Mouse (Mus musculus) skeletal muscle tissue, adult 2 months (tissue): ENCODE data around the gene 1700113H08Rik.

Source experiments
- DNase-seq: peaks from one replicate; pipeline ENCODE4 v3.0.0-alpha.2; 2012; ENCODE audit warnings: low read depth, low spot score

Gene 1700113H08Rik

DNA sequence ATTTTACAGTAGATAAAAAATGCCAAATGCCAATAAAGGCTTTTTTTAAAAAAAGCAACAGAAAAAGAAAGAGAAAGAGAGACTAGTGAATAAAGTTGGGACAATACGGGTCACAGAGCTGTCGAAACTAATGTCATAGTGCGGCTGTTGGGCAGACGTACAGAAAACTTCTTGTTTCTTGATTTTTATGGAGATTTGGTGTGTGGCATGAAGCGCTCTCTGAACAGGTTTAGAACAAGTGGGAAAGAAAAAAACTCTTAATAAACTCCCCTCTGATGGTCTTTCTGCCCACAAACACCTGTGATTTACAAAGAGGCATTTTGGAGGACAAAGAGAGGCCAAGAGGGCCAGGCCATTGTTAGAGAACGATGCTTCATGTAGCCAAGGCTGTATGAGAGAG is 1.6 kb downstream of the 1700113H08Rik start:
- no peak for DNase-seq

DNA sequence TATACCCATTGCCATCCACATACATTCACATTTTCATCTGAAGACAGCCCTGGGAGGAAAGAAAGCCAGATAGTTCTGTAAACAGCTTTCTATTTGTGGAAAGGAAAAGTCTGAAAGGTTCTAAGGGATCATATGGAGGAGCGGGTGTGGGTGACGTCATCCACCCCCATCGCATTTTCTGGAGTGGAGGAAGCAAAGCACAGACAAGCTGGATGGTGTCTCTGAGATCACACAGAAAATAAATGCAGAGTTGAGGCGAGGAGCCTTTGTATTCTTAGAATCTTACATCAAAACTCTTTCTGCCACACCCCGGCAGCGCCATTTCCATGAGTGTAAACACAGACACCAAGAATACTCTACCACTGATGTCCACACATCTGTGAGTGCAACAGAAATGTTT is 26.4 kb downstream of the 1700113H08Rik start:
- DNase-seq, result no peak

DNA sequence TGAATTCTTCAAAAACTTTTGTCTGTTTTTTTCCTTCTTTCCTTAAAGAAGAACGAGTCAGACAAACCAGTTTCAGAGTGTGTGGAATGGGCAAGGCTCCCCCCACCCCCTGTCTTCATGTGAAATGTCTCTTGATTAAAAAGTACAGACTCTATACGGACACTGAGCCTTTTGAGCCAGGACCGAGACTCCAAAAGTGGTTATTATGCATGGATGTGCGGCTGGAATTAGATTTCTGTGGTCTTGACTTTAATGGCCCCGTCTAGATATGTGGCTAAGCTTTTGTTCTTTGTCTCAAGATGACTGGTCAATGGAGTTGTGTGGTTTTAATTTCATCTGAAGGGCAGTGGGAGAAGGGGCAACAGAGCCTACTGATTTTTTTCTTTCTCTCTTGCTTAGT is 29.8 kb downstream of the 1700113H08Rik start:
- DNase-seq, result no peak

DNA sequence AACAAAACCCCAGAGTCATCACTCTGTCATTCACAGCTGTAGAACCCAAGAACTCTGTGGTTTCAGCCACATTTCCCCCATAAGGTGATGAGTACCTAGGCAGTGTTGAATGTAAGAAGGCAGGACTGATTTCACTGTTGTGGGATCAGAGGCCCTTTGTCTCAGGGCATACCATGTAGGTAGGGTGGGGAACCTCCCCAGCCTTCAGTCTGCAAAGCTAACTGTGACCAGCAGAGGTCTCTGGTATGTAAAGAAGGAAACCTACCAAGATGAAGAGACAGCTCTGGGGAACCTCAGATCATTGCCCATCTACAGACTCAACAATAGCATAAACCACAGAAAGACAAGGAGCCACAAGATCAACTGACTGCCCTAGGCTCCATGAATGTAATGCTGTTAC is 36.4 kb downstream of the 1700113H08Rik start:
- DNase-seq, result no peak

DNA sequence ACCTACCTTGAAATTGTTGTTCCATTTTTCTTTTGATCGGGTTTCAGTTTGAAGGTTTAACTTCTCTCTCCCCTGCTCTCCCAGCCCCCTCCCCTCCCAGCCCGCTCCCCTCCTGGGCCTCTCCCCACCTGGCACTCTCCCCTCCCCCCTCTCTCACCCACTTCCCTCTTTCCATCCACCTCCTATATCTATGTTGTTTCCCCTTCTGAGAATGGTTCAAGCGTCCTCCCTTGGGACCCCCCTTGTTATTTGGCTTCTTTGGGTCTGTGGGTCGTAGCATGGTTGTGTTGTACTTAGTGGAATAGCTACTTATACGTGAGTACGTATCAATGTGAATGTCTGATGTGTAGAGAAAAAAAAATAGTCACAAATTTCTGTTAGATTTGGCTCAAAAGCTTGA is 40.9 kb downstream of the 1700113H08Rik start:
- no peak for DNase-seq

- no peak for DNase-seq
Observed at GRCm38 (mm10) chr10:87100668-87101067, 42.8 kb downstream of the 1700113H08Rik start.

DNA sequence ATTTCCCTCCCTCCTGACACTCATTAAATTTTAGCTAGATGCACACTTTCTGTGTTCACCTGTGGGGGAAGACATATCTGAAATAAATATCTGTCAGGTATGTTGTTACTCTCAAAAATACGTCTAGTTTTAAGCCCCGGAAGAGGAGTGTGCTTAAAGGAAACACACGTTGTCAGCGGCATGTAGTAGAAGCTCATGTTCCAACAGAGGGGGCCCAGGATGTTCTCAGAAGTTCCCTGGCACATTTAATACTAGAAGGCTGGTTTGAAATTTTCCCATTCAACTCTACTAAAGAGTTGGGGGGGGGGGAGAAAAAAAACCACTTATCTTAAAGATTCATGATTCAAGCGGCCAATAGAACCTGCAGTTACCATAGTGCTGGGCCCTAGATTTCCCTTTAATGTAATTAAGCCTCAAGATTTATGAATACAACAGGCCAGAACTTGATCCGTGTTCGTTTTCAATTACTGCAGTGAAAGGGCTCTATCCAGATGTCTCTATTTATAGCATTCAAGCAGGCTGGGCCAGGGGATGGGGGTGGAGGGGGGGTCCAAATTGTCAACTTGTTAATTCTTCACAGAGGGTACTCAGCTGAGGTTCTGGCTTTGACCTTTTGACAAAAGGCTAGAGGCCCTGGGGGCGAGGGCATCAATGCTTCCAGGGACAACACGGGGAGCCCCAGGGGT is 43.6 kb downstream of the 1700113H08Rik start:
- DNase-seq, result no peak

- no peak for DNase-seq
Observed at GRCm38 (mm10) chr10:87101951-87102320, 44.1 kb downstream of the 1700113H08Rik start.

GRCm38 (mm10) chr10:87102455-87102854 is 44.6 kb downstream of the 1700113H08Rik start:
- DNase-seq, result no peak

DNA sequence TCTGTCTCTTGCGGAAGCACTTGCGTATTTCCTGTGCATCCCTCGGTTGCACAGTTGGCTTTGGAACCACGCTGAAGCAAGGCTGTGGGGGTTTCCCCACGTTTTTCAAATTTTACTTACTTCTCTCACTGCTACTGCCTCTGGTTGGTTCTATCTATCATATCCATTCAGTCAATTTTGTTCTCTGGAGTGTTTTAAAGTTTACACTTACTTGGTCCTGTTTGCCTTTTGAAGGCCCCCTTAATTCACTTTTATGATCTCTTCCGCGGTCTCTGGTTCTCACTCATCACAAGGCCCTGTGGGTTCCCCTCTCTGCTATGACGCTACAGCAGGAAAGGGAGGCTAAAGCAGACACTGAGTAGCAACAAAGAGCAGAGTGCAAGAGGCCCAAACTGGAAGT is 45.4 kb downstream of the 1700113H08Rik start:
- no peak for DNase-seq

DNA sequence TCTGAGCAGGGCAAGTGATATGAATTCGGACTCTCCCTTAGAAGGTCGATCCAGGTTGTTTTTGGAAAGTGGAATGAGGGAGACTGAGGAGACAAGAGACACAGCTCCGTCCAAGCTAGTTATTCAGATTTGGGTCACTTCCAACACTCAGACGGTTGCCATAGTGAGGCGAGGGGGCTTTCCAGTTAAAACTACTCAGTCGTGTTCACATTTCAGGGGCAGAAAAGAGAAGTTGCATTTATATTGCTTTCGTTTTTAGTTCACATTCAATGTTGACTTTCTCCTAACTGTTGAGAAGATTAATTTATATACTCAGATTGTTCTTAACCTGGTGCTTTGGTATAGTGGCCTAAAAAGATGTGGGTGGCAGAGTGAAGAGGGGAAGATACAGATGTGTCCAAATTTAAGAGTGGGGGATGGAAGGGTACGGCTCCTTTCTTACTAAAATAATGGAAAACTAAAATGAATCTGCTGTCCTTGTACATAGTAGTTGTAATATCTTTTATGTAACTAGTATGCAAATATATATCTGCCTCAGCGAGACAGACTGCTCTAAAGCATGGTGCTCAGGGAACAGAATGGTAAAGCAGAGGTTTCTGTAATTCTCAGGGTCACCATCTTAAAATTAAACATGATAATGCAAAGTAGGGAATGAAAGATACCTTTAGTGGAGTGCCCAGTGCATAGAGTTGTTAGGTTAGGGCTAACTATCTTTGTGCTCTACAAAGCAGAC is 49.9 kb downstream of the 1700113H08Rik start:
- DNase-seq, result no peak

GRCm38 (mm10) chr10:87108333-87108732 is 50.5 kb downstream of the 1700113H08Rik start:
- DNase-seq, result no peak

DNA sequence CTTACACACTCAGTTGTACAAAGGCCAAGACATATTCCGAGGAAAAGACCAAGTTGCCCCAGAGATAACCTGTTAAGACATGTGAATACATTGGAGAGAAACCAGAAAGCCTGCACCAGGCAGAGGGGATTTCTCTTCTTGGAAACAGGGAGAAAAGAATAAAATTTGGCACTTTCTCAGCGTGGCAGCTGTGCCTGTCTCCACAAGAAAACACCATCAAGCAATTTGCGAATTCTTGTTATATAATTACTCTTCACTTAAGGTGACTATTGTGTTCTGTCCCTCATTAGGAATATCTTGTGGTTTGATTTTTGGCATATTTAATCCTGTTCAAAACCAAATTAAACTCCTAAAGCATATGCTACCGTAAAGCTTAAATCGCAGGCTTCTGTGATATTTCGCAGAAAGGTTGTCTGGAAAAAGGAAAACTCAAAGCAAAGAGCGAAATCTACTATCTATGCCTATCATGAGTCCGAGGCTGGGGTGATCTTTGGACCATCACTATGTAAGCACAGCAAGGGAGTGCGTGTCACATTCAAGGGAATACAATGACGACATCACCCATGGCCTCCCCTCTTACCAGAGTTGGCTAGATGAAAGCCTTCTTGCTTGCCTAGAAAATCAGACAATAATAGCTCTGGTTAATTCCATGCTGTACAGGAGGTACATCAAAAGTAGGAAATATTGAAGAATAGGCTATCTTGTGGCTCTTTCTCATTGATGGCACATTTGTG is 51.4 kb downstream of the 1700113H08Rik start:
- no peak for DNase-seq

DNA sequence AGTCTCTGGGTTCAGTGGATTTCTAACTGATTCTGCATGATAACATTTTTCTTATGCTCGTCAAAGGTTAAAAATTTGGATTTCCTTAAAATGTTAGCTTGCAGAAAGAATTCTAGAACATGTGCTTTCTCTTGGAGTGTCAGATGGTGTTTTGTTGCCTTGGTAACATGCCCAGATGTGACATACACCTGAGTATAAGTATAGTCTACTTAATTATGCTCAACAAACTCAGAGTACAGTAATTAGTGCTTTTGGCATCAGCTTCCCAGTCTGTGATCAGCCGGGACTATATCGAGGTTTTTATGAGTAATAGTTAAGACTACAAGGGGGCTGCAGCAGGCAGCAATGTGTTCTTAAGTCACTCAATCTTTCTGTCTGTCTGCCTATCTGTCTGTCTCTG is 53.1 kb downstream of the 1700113H08Rik start:
- no peak for DNase-seq

DNA sequence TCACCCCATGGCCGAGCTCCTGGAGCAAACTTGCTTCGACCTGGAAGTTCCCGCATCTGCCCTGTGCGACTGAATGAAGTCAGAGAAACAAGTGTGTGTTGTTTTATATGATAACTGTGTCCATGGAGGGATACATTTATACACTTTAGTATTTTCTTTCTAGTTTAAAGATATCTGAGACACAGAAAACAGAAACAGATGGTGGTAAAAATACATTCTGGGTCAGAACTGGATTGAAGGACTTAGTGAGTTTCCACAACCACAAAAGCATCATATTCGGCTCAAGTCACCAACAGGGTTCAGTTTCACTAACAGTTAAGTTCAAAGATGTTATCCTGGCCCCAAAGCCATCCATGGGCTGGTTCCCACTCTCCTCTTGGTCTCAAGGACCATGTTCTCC is 67.2 kb downstream of the 1700113H08Rik start:
- DNase-seq, result no peak

DNA sequence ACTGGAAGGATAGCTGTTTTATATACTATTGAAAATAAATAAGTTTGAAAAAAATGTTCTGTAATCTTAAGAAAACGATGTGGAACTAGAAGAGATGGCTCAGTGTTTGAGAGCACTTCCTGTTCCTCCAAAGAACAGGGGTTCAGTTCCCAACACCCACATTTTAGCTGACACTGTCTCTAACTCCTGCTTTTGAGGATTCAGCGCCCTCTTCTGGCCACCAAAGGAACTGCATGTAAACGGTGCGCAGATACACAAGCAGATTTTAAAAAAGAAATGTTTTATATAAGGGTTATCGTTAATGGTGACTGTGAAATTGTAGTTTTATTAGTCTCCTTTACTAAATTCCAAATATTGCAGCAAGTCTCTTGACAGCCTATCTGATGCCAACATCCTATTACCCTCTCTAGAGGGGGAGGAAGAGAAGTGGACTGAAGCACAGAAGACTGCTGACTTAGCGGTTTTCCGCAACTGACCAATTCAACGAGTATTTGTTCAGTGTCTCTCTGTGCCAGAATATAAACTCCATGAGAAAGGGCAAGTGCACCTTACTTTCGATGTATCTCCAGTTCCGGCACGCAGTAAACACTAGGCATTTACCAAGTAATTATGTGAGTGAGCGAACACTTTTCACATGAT is 68.5 kb downstream of the 1700113H08Rik start:
- DNase-seq, result no peak

- no peak for DNase-seq
Observed at GRCm38 (mm10) chr10:87151050-87151449, 93.2 kb downstream of the 1700113H08Rik start.

GRCm38 (mm10) chr10:87153731-87154505 is 96.1 kb downstream of the 1700113H08Rik start:
- DNase-seq, result no peak

DNA sequence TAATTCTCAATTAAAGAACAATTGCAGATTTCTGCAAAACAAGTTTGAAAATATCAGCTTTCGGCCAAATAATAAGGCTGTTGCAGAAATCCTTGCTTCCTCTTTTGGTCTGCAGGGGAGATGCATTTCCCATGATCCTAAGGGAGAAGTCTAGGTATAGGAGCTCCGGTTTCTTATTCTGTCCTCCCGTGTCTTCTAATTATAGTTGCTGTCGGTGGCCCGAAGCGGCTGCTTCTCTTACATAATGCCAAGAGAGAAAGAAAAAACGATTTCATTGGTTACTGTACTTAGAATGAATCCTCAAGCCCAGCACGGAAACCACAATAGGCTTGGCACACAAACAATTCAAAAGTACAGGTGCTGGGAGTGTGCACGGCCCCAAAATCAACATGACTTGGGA is 101.9 kb downstream of the 1700113H08Rik start:
- no peak for DNase-seq

DNA sequence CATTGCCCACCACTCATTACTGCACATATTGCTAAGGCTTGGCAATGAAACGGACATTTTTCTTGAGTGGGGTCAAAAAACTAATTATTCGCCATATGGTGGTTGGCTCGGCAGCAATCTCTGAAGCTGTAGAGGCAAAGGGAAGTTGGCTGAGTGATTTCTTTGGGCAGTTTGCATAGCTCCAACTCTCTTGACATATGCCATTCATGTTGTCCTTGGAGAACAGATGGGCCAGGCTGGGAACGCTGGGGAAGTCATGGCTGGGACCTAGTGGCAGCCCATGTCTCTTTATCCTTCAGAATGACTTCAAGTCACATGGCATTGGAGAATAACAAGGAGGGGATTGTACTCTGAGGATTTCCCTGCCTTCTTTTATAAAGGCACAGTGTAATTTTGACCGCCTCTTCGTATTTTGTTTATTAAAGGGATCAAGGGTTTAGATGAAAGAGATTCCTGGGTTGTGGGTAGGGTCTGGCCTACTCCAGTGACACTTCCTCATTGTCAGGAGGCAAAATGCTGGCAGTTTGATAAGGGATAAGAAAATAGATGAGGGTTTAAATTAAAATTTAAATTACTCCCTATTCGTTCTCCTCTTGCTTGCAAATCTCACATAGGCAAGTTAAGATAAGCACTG is 138.4 kb downstream of the 1700113H08Rik start:
- no peak for DNase-seq

- no peak for DNase-seq
Observed at GRCm38 (mm10) chr10:87198720-87199119, 140.9 kb downstream of the 1700113H08Rik start.
